Comparison of ENCODE assay signal across 9 mouse cellular contexts in genomic region chr4:40677132-40677531, GRCm38 (mm10). TPM values are rescaled to one million over a fixed set of nuclear protein-coding genes. Genes with fewer than 3 reads are reported as not detected.
A peak's percentile ranks its signal among the peaks of the same experiment; 100 is the strongest.
DNase-seq lines count a peak whose midpoint lies in the region; ATAC-seq and TF ChIP-seq lines count a peak whose summit lies in the region.
"Had no signal": no experiment of that assay in that cellular context is flagged by ENCODE, and none has a peak within 500 bp of the region (broad histone marks: within the 10 kb centered on the region; RNA-seq: fewer than 3 reads in every experiment).

No protein-coding gene starts in this region.

- H3K4me1 ChIP-seq in midbrain, embryonic 11.5 days (ENCODE audit: control insufficient read depth, insufficient read depth, low read length) = no peaks in the 10 kb centered on the region
- H3K4me1 ChIP-seq in midbrain, embryonic 13.5 days (replicated peaks) = peaks cover 12% of the 10 kb centered on the region
- H3K4me1 ChIP-seq in intestine, embryonic 15.5 days (replicated peaks) = peaks cover 13% of the 10 kb centered on the region
- peaks cover 4% of the 10 kb centered on the region; the same call in 1 of the 2 replicates for H3K4me1 ChIP-seq in midbrain, postnatal 0 days (ENCODE audit: insufficient read depth, low read length)

- intact Hi-C loops in gastrocnemius, postnatal 14 days (cut with DNase I; ENCODE audit: low total_unique reads) = no loop called here

- DNase-seq in cerebellum, postnatal 25 days = peak; percentile 37 to 53
- DNase-seq in cerebellum, adult 9-10 months = no peak
- DNase-seq in midbrain, embryonic 11.5 days (ENCODE audit: low spot score, missing footprints) = peak; percentile 87
- peak; percentile 62 for DNase-seq in midbrain, postnatal 0 days (ENCODE audit: low spot score)
- no peak for DNase-seq in gastrocnemius, postnatal 14 days

- WGBS in midbrain, embryonic 11.5 days = 34% methylated on average over 5 of the region's 5 CpGs
- 43% methylated on average over 5 of the region's 5 CpGs for WGBS in midbrain, embryonic 13.5 days
- WGBS in intestine, embryonic 15.5 days = 32% methylated on average over 5 of the region's 5 CpGs
- 42% methylated on average over 5 of the region's 5 CpGs for WGBS in midbrain, postnatal 0 days

- H3K27ac ChIP-seq in midbrain, embryonic 11.5 days (ENCODE audit: low read depth, low read length) = no peak overlapping the region
- H3K27ac ChIP-seq in midbrain, embryonic 13.5 days = no peak overlapping the region
- H3K27ac ChIP-seq in intestine, embryonic 15.5 days = no peak overlapping the region
- H3K27ac ChIP-seq in midbrain, postnatal 0 days (ENCODE audit: low read depth, low read length) = 0 out of 2 replicates have a peak overlapping the region, but pooled peaks have one; percentile 26

- H3K9ac ChIP-seq in midbrain, embryonic 11.5 days (ENCODE audit: low read length) = no peak overlapping the region
- H3K9ac ChIP-seq in midbrain, embryonic 13.5 days (replicated peaks) = no peak overlapping the region
- no peak overlapping the region for H3K9ac ChIP-seq in intestine, embryonic 15.5 days
- no peak overlapping the region for H3K9ac ChIP-seq in midbrain, postnatal 0 days (replicated peaks; ENCODE audit: low read length, poor library complexity, severe bottlenecking)

- ATAC-seq in midbrain, embryonic 11.5 days (ENCODE audit: low FRiP score) = no peak
- ATAC-seq in midbrain, embryonic 13.5 days = no peak
- ATAC-seq in intestine, embryonic 15.5 days = peak; percentile 45
- peak; percentile 49 for ATAC-seq in midbrain, postnatal 0 days (ENCODE audit: low FRiP score)
- no peak for ATAC-seq in CD4-positive, CD25-positive, alpha-beta regulatory T cell, adult 4 months

- H3K4me2 ChIP-seq in midbrain, embryonic 11.5 days = no peak overlapping the region
- H3K4me2 ChIP-seq in midbrain, embryonic 13.5 days (replicated peaks) = no peak overlapping the region
- peak overlapping the region; percentile 45; the same call in 1 of the 2 replicates for H3K4me2 ChIP-seq in intestine, embryonic 15.5 days (replicated peaks)
- H3K4me2 ChIP-seq in midbrain, postnatal 0 days (ENCODE audit: low read depth, low read length, poor library complexity, severe bottlenecking) = peak overlapping the region; percentile 30; the same call in 1 of the 2 replicates

- TF ChIP-seq CTCF in midbrain, postnatal 0 days (IDR thresholded peaks at IDR 0.05) = peak; percentile 75

- no peaks in the 10 kb centered on the region for H3K36me3 ChIP-seq in midbrain, embryonic 11.5 days (ENCODE audit: control insufficient read depth, insufficient read depth, low read length)
- H3K36me3 ChIP-seq in midbrain, embryonic 13.5 days = no peaks in the 10 kb centered on the region
- H3K36me3 ChIP-seq in intestine, embryonic 15.5 days = no peaks in the 10 kb centered on the region
- H3K36me3 ChIP-seq in midbrain, postnatal 0 days (ENCODE audit: insufficient read depth, low read length) = no peaks in the 10 kb centered on the region

- H3K9me3 ChIP-seq in midbrain, embryonic 11.5 days (ENCODE audit: control insufficient read depth, low read length) = no peaks in the 10 kb centered on the region
- H3K9me3 ChIP-seq in midbrain, embryonic 13.5 days = no peaks in the 10 kb centered on the region
- H3K9me3 ChIP-seq in intestine, embryonic 15.5 days = no peaks in the 10 kb centered on the region
- H3K9me3 ChIP-seq in midbrain, postnatal 0 days (ENCODE audit: low read length) = no peaks in the 10 kb centered on the region

- no peak overlapping the region for H3K4me3 ChIP-seq in midbrain, embryonic 11.5 days (ENCODE audit: low read depth, low read length)
- no peak overlapping the region for H3K4me3 ChIP-seq in midbrain, embryonic 13.5 days (replicated peaks)
- no peak overlapping the region for H3K4me3 ChIP-seq in intestine, embryonic 15.5 days (replicated peaks)
- no peak overlapping the region for H3K4me3 ChIP-seq in midbrain, postnatal 0 days (ENCODE audit: low read depth, low read length)
- H3K4me3 ChIP-seq: myocyte had no signal

- no peaks in the 10 kb centered on the region for H3K27me3 ChIP-seq in midbrain, embryonic 11.5 days (ENCODE audit: control insufficient read depth, insufficient read depth, low read length)
- no peaks in the 10 kb centered on the region for H3K27me3 ChIP-seq in midbrain, embryonic 13.5 days
- H3K27me3 ChIP-seq in intestine, embryonic 15.5 days (replicated peaks) = no peaks in the 10 kb centered on the region
- H3K27me3 ChIP-seq in midbrain, postnatal 0 days (ENCODE audit: insufficient read depth, low read length) = no peaks in the 10 kb centered on the region

RNA-seq across cellular contexts. Expression of gene Aptx, which starts 25.9 kb away (rescaled TPM):
- polyA plus RNA-seq in midbrain, embryonic 11.5 days (2014; fragmentation: Nextera tagmentation; extraction: Ambion mirVana) = 44.6 and 45.8 TPM in 2 replicates
- 56.9 and 59.5 TPM in 2 replicates for polyA plus RNA-seq in midbrain, embryonic 13.5 days (2015; fragmentation: Nextera tagmentation; extraction: Ambion mirVana)
- polyA plus RNA-seq in intestine, embryonic 15.5 days (2015; fragmentation: Nextera tagmentation; extraction: Ambion mirVana) = 21.4 and 22.5 TPM in 2 replicates
- 17.3 and 18.4 TPM in 2 replicates for total RNA-seq in midbrain, postnatal 0 days (2014; rRNA removed)
- polyA plus RNA-seq in midbrain, postnatal 0 days (2015; fragmentation: Nextera tagmentation; extraction: Ambion mirVana) = 31.3 and 34.6 TPM in 2 replicates
- polyA plus RNA-seq in CD4-positive, CD25-positive, alpha-beta regulatory T cell, adult 4 months (2017; shearing (Covaris generic)) = 10 to 100 TPM; 30.5 to 44.1 TPM
- 10 to 100 TPM; 12.9 to 13.0 TPM for total RNA-seq in gastrocnemius, postnatal 14 days (2021)

RNA-seq across cellular contexts. Expression of gene Dnaja1, which starts 44.8 kb away (rescaled TPM):
- polyA plus RNA-seq in midbrain, embryonic 11.5 days (2014; fragmentation: Nextera tagmentation; extraction: Ambion mirVana) = 710 and 762 TPM in 2 replicates
- 760 and 762 TPM in 2 replicates for polyA plus RNA-seq in midbrain, embryonic 13.5 days (2015; fragmentation: Nextera tagmentation; extraction: Ambion mirVana)
- 335 and 379 TPM in 2 replicates for polyA plus RNA-seq in intestine, embryonic 15.5 days (2015; fragmentation: Nextera tagmentation; extraction: Ambion mirVana)
- total RNA-seq in midbrain, postnatal 0 days (2014; rRNA removed) = 104 and 140 TPM in 2 replicates
- 585 and 650 TPM in 2 replicates for polyA plus RNA-seq in midbrain, postnatal 0 days (2015; fragmentation: Nextera tagmentation; extraction: Ambion mirVana)
- polyA plus RNA-seq in CD4-positive, CD25-positive, alpha-beta regulatory T cell, adult 4 months (2017; shearing (Covaris generic)) = 100 to 1,000 TPM; 399 to 683 TPM
- 10 to 100 TPM; 43.2 to 59.6 TPM for total RNA-seq in gastrocnemius, postnatal 14 days (2021)

Comparison
In these comparisons a context has a peak if more than half of its experiments do, and no peak if none do; other contexts are left out.
1. DNase-seq: peak in cerebellum, postnatal 25 days (2 of 2), midbrain, embryonic 11.5 days (single experiment) and midbrain, postnatal 0 days (single experiment); none in cerebellum, adult 9-10 months (single experiment) and gastrocnemius, postnatal 14 days (single experiment).
2. ATAC-seq: peak in intestine, embryonic 15.5 days (single experiment) and midbrain, postnatal 0 days (single experiment); none in midbrain, embryonic 11.5 days (single experiment), midbrain, embryonic 13.5 days (single experiment) and CD4-positive, CD25-positive, alpha-beta regulatory T cell, adult 4 months (single experiment).
3. H3K4me2 ChIP-seq: peak in intestine, embryonic 15.5 days (single experiment) and midbrain, postnatal 0 days (single experiment); none in midbrain, embryonic 11.5 days (single experiment) and midbrain, embryonic 13.5 days (single experiment).